Mouse (Mus musculus) liver, adult (tissue): ENCODE data around the gene Gm21988.

Experiments used
- GATA4 ChIP-seq: IDR thresholded peaks from 2 replicates; pipeline ENCODE4 v1.6.1; 2014; ENCODE audit warnings: mild to moderate bottlenecking, low read length; ENCODE audit not compliant: insufficient replicate concordance

The Gm21988 gene

GRCm38 (mm10) chr11:70247136-70247845, 7.7 kb upstream of the Gm21988 start:
- no peak; the same call in 1 of the 2 replicates for TF ChIP-seq GATA4

- TF ChIP-seq GATA4 = no peak
Measured at GRCm38 (mm10) chr11:70242591-70242990, 3.0 kb upstream of the Gm21988 start.

GRCm38 (mm10) chr11:70238591-70239440, 814 bp downstream of the Gm21988 start:
- TF ChIP-seq GATA4 = no peak

GRCm38 (mm10) chr11:70237457-70238167, 2.0 kb downstream of the Gm21988 start, which contains the start of gene 0610010K14Rik:
0610010K14Rik (minus strand) TSS chr11:70237914.
- no peak for TF ChIP-seq GATA4

GRCm38 (mm10) chr11:70236717-70237116, 2.9 kb downstream of the Gm21988 start:
- no peak for TF ChIP-seq GATA4

- TF ChIP-seq GATA4 = no peak
Measured at GRCm38 (mm10) chr11:70235254-70235900, 4.3 kb downstream of the Gm21988 start.

GRCm38 (mm10) chr11:70234497-70234896, 5.1 kb downstream of the Gm21988 start:
- no peak for TF ChIP-seq GATA4

GRCm38 (mm10) chr11:70234037-70234436, 5.6 kb downstream of the Gm21988 start:
- no peak for TF ChIP-seq GATA4

GRCm38 (mm10) chr11:70233016-70233415, 6.6 kb downstream of the Gm21988 start:
- TF ChIP-seq GATA4 = no peak

- no peak for TF ChIP-seq GATA4
Measured at GRCm38 (mm10) chr11:70232546-70232945, 7.1 kb downstream of the Gm21988 start.

GRCm38 (mm10) chr11:70230239-70230727, 9.3 kb downstream of the Gm21988 start:
- peak; percentile 33; the same call in 1 of the 2 replicates for TF ChIP-seq GATA4

GRCm38 (mm10) chr11:70229260-70230010, 10.2 kb downstream of the Gm21988 start, which contains the start of gene Bcl6b:
Bcl6b (minus strand) TSS chr11:70229798.
- TF ChIP-seq GATA4 = no peak

- peak; percentile 32; the same call in 1 of the 2 replicates for TF ChIP-seq GATA4
Measured at GRCm38 (mm10) chr11:70228828-70229227, 10.8 kb downstream of the Gm21988 start.

GRCm38 (mm10) chr11:70227661-70228245, 11.9 kb downstream of the Gm21988 start:
- TF ChIP-seq GATA4 = no peak

- no peak for TF ChIP-seq GATA4
Measured at GRCm38 (mm10) chr11:70227126-70227525, 12.5 kb downstream of the Gm21988 start.
